Mouse (Mus musculus): ENCODE measurements around the gene Bcl7b. TPM values are rescaled to one million over a fixed set of nuclear protein-coding genes. Genes with fewer than 3 reads are reported as not detected.

Gene Bcl7b
- total RNA-seq, 2 experiments from 2014 or later = 31.1 to 31.9 TPM

GRCm38 (mm10) chr5:135171688-135172220 is 3.7 kb downstream of the Bcl7b start:
- no peak for DNase-seq

GRCm38 (mm10) chr5:135172986-135173385 is 4.9 kb downstream of the Bcl7b start:
- no peak for DNase-seq

GRCm38 (mm10) chr5:135175086-135175485 is 7.0 kb downstream of the Bcl7b start:
- no peak for DNase-seq

- DNase-seq = no peak
Observed at GRCm38 (mm10) chr5:135178523-135178922, 10.4 kb downstream of the Bcl7b start.

- no peak for DNase-seq
Observed at GRCm38 (mm10) chr5:135178996-135179395, 10.9 kb downstream of the Bcl7b start.

GRCm38 (mm10) chr5:135179616-135180015 is 11.5 kb downstream of the Bcl7b start:
- DNase-seq = no peak

GRCm38 (mm10) chr5:135180796-135181195 is 12.7 kb downstream of the Bcl7b start:
- DNase-seq = no peak

DNA sequence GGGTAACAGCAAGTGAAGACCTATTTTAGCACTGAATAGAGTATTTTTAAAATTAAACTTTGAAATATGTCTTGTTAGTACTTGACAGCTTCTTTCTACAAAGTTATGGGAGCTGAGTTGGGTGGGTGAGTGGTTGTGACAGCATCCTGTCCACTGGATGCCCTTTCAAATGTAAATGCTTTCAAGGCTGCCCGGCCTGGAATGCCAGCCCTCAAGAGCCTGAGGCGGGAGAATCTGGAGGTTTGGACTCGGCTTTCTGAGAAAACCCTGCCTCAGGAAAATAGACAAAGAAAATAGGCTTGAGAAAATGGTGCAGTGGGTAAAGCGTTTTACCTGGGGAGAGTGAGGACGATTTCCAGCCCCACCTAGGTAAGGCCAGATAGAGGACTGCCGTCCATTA is 13.7 kb downstream of the Bcl7b start:
- DNase-seq = no peak

- DNase-seq = no peak
Observed at GRCm38 (mm10) chr5:135183131-135183861, 15.2 kb downstream of the Bcl7b start.

GRCm38 (mm10) chr5:135185016-135185415 is 16.9 kb downstream of the Bcl7b start:
- DNase-seq = no peak

- no peak for DNase-seq
Observed at GRCm38 (mm10) chr5:135185596-135185995, 17.5 kb downstream of the Bcl7b start.

- DNase-seq = no peak
Observed at GRCm38 (mm10) chr5:135186231-135186620, 18.1 kb downstream of the Bcl7b start.

GRCm38 (mm10) chr5:135186621-135187348 is 18.7 kb downstream of the Bcl7b start, which contains the start of gene Baz1b:
Gene Baz1b (plus strand): TSS chr5:135187264.
- DNase-seq = peak; percentile 98

DNA sequence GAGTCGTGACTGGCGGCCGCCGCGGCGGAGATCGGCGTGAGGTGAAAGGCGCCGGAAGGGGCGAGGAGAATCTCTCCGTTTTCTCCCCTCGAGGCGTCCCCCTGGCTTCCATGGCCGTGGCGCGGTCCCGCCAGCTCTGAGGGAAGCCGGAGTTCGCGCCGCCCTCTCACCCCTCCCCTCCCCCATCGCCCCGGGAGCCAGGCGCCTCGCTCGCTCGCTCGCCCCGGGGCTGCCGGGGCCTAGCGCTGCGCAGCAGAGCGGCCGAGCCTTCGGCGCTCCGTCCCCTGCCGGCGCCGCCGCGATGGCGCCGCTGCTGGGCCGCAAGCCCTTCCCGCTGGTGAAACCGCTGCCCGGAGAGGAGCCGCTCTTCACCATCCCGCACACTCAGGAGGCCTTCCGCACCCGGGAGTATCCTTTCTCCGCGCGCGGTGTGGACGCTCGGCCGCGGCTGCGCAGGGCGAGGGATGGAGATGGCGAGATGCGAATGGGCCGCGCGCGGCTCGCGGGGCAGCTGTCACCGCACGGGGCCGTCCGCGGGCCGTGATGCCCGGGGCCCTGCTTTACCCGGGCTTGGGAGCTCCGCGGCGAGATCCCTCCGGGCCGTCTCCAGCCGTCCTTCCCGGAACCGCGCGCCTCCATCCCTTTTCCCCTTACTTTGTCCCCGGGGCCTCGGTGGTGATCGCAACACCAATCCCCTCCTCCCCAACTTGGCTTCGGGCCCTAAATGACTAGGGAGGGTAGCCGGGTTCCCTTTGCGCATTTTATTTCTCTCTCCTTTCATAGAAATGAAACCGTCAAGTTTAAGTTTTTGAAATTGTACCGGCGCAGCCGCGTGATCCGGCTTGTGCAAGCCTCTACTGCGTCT is 19.5 kb downstream of the Bcl7b start:
- peak; percentile 63 for DNase-seq

GRCm38 (mm10) chr5:135188214-135188554 is 20.1 kb downstream of the Bcl7b start:
- DNase-seq = no peak

- no peak for DNase-seq
Observed at GRCm38 (mm10) chr5:135189281-135190022, 21.4 kb downstream of the Bcl7b start.

DNA sequence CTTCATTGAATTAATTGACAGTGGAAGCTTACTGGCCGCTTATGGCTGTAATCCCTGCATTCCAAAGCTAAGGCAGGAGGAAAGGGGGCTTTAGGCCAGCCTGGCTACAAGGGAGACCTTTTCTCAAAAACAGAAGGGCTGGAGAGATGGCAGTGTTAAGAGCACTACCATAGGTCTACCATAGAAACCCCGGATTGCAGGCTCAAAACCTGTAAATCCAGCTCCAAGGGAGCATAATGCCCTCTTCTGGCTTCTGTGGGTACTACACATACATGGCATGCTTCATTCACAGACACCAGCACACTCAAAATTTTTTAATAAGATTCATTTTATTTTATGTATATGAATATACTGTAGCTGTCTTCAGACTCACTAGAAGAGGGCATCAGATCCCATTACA is 23.5 kb downstream of the Bcl7b start:
- peak; percentile 79 for DNase-seq

GRCm38 (mm10) chr5:135192431-135192830 is 24.3 kb downstream of the Bcl7b start:
- no peak for DNase-seq

GRCm38 (mm10) chr5:135196367-135196766 is 28.3 kb downstream of the Bcl7b start:
- no peak for DNase-seq

GRCm38 (mm10) chr5:135202763-135203162 is 34.7 kb downstream of the Bcl7b start:
- DNase-seq = no peak

DNA sequence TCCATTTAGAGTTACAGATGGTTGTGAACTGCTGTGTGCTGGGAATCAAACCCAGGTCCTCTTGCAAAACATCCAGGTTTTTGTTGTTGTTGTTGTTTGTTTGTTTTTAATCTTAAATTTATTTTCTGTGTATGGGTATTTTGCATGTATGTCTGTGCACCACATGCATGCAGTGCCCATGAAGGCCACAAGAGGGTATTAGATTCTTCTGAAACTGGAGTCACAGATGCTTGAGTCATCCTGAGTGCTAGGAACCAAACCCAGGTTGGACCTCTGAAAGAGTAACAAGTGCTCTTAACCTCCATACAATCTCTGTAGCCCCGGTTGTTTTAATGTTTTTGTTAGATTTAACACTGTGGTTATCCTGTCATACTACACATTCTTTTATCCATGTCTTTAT is 40.1 kb downstream of the Bcl7b start:
- DNase-seq = no peak

DNA sequence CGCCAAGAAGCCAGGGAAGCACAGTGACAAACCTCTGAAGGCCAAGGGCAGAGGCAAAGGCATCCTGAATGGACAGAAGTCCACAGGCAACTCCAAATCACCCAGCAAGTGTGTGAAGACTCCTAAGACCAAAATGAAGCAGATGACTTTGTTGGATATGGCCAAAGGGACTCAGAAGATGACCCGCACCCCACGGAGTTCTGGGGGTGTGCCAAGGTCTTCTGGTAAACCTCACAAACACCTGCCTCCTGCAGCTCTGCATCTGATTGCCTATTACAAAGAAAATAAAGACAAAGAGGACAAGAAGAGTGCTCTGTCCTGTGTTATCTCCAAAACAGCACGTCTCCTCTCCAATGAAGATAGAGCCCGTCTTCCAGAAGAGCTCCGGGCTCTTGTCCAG is 48.8 kb downstream of the Bcl7b start:
- no peak for DNase-seq
